Mouse (Mus musculus) embryonic facial prominence, embryonic 12.5 days (tissue): ENCODE data around the gene Hdac11. TPM values are rescaled to one million over a fixed set of nuclear protein-coding genes. Genes with fewer than 3 reads are reported as not detected.

Experiments used
- ATAC-seq: fragments of 200-750 bp; cut with Nextera tagmentation; 2 replicates; pipeline ENCODE4 v1.8.0; 2017; ENCODE audit not compliant: insufficient number of reproducible peaks, insufficient read depth, low FRiP score, low TSS enrichment
- H3K27ac ChIP-seq: fragments of 300-500 bp; sonication (generic); 2 replicates; pipeline ENCODE4 v1.5.1; 2016; ENCODE audit warnings: mild to moderate bottlenecking
- H3K27me3 ChIP-seq: fragments of 300-500 bp; sonication (generic); 2 replicates; pipeline ENCODE4 v1.6.1; 2016; ENCODE audit warnings: mild to moderate bottlenecking, moderate library complexity
- H3K36me3 ChIP-seq: fragments of 300-500 bp; sonication (generic); 2 replicates; pipeline ENCODE4 v1.6.1; 2016; ENCODE audit warnings: mild to moderate bottlenecking
- H3K4me1 ChIP-seq: fragments of 300-500 bp; sonication (generic); 2 replicates; pipeline ENCODE4 v1.6.1; 2016
- H3K4me2 ChIP-seq: fragments of 300-500 bp; sonication (generic); replicated peaks from 2 replicates; pipeline ENCODE4 v1.6.1; 2016; ENCODE audit warnings: mild to moderate bottlenecking, moderate library complexity
- H3K4me3 ChIP-seq: fragments of 300-500 bp; sonication (generic); 2 replicates; pipeline ENCODE4 v1.5.1; 2016; ENCODE audit warnings: mild to moderate bottlenecking
- H3K9ac ChIP-seq: fragments of 300-500 bp; sonication (generic); 2 replicates; pipeline ENCODE4 v1.6.1; 2016; ENCODE audit warnings: mild to moderate bottlenecking, moderate library complexity
- H3K9me3 ChIP-seq: fragments of 300-500 bp; sonication (generic); 2 replicates; pipeline ENCODE4 v1.6.1; 2016; ENCODE audit warnings: mild to moderate bottlenecking, moderate library complexity
- WGBS: fragments of 180-500 bp; shearing (Covaris S2); methylation state at CpG from one replicate; pipeline ENCODE4 v1.1.7; 2016; 5-methylcytosine and 5-hydroxymethylcytosine counted together
- polyA plus RNA-seq: library from polyadenylated mRNA; unstranded; fragments of >200 nt; fragmentation: Nextera tagmentation; extraction: Ambion mirVana; gene quantifications from 2 replicates; pipeline ENCODE4 v1.2.1, GENCODE M21; 2016

Hdac11 gene
- polyA plus RNA-seq, 1 experiment from 2014 or later, result 16.7 TPM

DNA sequence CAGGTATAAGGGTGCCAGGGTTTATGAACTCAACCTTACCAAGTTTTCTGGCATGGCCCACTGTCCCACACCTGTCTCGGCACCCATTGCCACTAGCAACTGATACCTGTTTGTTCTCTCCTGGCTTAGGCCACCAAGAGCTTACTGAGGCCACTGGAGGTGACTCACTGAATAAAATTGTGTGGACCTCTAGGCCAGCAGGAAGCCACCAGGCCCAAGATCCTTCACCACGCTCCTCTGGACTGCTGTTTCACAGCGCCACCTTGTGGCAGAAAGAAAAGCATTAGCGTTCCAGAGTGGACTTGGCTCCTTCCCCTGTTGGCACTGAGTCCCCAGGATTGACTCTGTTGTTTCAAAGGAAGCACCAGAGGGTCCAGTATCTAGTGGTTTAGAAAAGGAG is 16.6 kb upstream of the Hdac11 start:
- no peak for ATAC-seq
- Histone ChIP-seq H3K36me3 (no peaks in the 10 kb centered on the region), H3K4me2 (no peak overlapping the region), H3K9ac (no peak overlapping the region), H3K4me3 (no peak overlapping the region), H3K4me1 (no peaks in the 10 kb centered on the region), H3K27ac (no peak overlapping the region), H3K27me3 (no peaks in the 10 kb centered on the region), H3K9me3 (no peaks in the 10 kb centered on the region)
- WGBS, result 25% methylated on average over 4 of the region's 4 CpGs

DNA sequence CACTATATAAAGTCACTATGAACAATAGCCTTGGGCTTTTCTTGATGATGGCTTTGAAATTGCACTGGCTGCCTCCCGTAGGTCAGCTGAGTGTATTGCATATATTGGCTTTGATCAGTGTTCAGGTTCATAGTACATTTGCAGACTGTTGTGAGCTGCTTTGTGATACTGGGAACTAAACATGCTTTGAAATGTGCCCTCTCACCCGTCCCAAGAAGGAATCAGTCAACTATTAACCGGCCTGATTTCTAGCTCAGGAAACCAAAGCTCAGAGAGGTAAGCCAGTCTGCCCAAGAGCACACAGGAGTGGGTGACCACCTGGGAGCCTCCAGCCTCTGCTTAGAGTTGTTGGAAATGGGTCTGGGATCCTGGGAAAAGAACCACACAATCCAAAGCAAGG is 11.4 kb upstream of the Hdac11 start:
- Histone ChIP-seq H3K9ac (no peak overlapping the region), H3K27ac (no peak overlapping the region), H3K9me3 (no peaks in the 10 kb centered on the region), H3K4me1 (peaks cover 13% of the 10 kb centered on the region; the same call in 1 of the 2 replicates), H3K36me3 (no peaks in the 10 kb centered on the region), H3K4me2 (no peak overlapping the region), H3K27me3 (no peaks in the 10 kb centered on the region), H3K4me3 (no peak overlapping the region)
- 78% methylated on average over 3 of the region's 3 CpGs for WGBS
- ATAC-seq, result no peak

DNA sequence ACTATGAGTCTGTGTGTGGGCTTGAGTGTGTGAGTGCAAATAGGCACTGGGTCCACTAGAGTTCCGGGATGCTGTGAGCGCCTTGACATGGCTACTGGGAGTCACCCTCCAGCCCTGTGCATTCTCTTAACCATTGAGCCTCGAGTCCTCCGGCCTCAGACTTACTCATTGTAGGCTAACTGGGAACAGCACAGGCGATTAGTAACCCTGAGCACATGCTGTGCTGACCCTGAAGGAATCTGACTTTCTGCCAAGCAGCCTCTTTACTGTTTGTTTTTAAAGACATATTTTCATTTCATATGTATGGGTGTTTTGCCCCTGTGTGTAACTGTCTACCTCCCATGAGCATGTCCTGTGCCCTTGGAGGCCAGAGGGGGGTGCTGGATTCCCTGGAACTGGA is 10.9 kb upstream of the Hdac11 start:
- Histone ChIP-seq H3K9me3 (no peaks in the 10 kb centered on the region), H3K4me2 (no peak overlapping the region), H3K36me3 (no peaks in the 10 kb centered on the region), H3K9ac (no peak overlapping the region), H3K27ac (0 out of 2 replicates have a peak overlapping the region, but pooled peaks have one; percentile 20), H3K4me1 (peaks cover 13% of the 10 kb centered on the region; the same call in 1 of the 2 replicates), H3K4me3 (no peak overlapping the region), H3K27me3 (no peaks in the 10 kb centered on the region)
- no peak for ATAC-seq
- WGBS, result 76% methylated on average over 5 of the region's 5 CpGs

DNA sequence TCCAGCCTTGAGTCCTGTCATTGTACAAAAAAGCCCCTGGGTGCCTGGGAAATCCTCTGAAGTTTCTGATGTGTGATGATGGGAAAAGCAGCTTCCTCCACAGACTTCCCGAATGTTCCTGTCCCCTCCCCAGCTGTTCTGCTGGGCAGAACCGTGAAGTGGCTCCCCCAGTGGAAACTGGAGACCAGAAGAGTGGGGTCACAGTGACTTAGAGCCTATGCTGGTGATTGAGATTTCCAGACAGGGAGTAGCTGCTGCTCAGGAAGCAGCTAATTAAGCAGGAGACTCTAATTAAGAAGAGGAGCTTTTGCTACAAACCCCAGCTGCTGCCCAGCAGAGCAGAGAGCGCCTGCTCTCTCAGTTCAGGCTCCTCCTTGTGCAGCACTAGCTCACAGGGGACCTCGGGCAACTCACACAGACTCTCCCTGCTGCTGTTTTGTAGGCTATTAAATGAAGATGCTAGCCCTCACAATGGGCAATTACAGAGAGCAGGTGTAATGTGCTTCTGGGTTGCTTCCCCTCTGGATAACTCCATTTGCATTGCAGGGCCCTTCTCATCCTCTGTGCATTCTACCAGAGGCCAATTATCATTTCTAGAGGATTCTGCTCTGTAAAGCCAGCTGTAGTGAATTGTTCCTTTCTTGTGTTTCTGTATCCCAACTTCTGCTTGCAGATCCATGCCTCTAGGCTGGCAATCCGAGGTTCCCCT is 9.9 kb upstream of the Hdac11 start:
- Histone ChIP-seq H3K4me3 (no peak overlapping the region), H3K9ac (no peak overlapping the region), H3K27me3 (no peaks in the 10 kb centered on the region), H3K36me3 (no peaks in the 10 kb centered on the region), H3K4me1 (peaks cover 13% of the 10 kb centered on the region; the same call in 1 of the 2 replicates), H3K4me2 (no peak overlapping the region), H3K27ac (peak overlapping the region; percentile 20; the same call in 1 of the 2 replicates), H3K9me3 (no peaks in the 10 kb centered on the region)
- no peak; the same call in 1 of the 2 replicates for ATAC-seq
- WGBS, result 22% methylated on average over 5 of the region's 5 CpGs

DNA sequence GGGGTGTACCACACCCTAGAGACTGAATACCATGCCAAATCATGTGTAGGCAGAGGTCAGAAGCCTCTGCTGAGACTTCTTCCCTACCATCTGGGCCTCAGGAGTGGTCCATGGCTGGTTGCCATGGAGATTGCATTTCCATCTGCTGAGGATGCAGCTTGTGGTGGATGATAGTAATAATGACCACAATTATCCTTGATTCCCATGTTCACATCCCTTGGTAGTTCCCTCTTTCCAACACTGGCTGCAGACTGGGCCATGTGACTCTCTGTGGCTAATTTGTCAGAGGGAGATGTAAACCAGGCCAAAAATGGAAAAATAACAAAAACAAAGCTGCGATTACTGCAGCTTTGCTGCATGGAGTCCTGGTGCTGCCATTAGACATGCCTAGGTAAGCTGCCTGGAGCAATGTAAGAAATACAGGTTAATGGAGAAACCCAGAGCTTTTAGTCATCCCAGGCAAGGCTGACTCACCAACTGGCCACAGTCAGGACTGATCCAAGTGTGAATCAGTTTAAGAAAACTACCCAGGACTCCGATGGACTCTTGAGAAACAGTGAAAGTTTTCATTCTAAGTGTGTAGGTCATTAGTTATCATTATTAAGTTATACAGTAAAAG is 9.2 kb upstream of the Hdac11 start:
- Histone ChIP-seq H3K9ac (no peak overlapping the region), H3K27me3 (no peaks in the 10 kb centered on the region), H3K36me3 (no peaks in the 10 kb centered on the region), H3K27ac (peak overlapping the region; percentile 20; the same call in 1 of the 2 replicates), H3K4me3 (no peak overlapping the region), H3K4me2 (no peak overlapping the region), H3K9me3 (no peaks in the 10 kb centered on the region), H3K4me1 (peaks cover 13% of the 10 kb centered on the region; the same call in 1 of the 2 replicates)
- no peak for ATAC-seq
- 78% methylated on average over 2 of the region's 2 CpGs for WGBS

DNA sequence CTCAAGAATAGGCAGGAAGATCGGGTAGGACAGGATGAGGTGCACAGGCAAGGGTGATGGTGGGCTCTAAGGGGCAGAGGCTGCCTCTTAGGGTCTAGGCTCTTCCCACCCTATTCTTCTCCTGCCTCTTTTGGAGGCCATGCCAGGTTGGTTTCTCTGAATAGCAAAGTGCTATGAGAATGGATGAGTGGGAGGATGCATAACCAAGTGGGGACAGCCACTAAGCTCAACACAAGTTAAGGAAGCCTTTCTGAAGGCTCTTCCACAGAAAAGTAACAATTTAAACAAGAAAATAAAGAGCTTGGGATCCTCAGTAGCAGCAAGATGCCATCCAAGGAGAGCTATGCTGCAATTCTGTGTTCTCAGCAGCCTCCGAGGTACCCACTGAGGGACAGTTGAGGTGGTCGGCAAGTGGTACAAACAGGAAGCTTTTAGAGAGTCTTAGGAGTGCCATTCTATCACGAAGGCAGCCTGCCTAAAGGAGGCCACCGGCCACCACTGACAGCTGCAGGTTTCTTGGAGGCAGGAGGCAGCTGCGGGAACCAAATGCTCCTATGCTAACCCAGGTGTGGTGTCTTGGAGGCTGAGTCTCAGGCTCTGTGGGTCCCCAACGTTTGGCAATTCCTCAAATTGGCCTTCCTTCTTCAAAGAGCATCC is 3.4 kb upstream of the Hdac11 start:
- no peak for ATAC-seq
- H3K4me2 ChIP-seq, result peak overlapping the region; percentile 44; the same call in 1 of the 2 replicates
- 42% methylated on average over 7 of the region's 7 CpGs for WGBS
- no peaks in the 10 kb centered on the region for H3K9me3 ChIP-seq
- no peak overlapping the region for H3K9ac ChIP-seq
- H3K4me3 ChIP-seq, result no peak overlapping the region
- H3K27me3 ChIP-seq, result no peaks in the 10 kb centered on the region
- peak overlapping the region; percentile 65 for H3K27ac ChIP-seq
- H3K4me1 ChIP-seq, result peaks cover 32% of the 10 kb centered on the region
- H3K36me3 ChIP-seq, result no peaks in the 10 kb centered on the region

DNA sequence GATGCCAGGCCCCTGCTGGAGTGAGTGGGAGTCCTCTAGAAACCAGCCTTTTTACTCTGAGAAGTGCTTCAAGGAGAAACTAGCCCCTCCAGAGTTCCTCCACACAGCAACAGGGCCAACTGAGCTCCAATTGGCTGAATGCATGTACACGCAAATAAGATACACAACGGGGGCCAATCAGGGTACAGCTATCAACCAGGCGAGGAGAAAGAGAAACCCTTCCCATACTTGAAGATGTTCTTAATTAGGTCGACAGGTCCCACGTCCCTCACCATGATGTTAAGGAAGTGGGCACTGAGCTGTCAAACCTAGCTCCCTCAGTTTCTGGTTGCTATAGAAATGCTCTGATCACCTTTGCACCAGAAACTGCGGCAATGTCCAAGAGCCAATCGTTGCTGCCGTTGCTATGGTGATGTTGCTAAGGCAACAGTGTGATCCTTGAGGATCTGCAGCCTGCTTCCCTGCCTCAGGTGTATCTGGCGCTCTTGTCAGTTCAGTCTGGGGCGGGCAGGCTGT is 2.9 kb upstream of the Hdac11 start:
- H3K9ac ChIP-seq, result no peak overlapping the region
- H3K27me3 ChIP-seq, result no peaks in the 10 kb centered on the region
- H3K4me1 ChIP-seq, result peaks cover 37% of the 10 kb centered on the region
- H3K4me2 ChIP-seq, result peak overlapping the region; percentile 44
- H3K4me3 ChIP-seq, result peak overlapping the region; percentile 19
- H3K9me3 ChIP-seq, result no peaks in the 10 kb centered on the region
- ATAC-seq, result peak; percentile 35; the same call in 1 of the 2 replicates
- peak overlapping the region; percentile 65 for H3K27ac ChIP-seq
- WGBS, result 2% methylated on average over 10 of the region's 10 CpGs
- H3K36me3 ChIP-seq, result no peaks in the 10 kb centered on the region

DNA sequence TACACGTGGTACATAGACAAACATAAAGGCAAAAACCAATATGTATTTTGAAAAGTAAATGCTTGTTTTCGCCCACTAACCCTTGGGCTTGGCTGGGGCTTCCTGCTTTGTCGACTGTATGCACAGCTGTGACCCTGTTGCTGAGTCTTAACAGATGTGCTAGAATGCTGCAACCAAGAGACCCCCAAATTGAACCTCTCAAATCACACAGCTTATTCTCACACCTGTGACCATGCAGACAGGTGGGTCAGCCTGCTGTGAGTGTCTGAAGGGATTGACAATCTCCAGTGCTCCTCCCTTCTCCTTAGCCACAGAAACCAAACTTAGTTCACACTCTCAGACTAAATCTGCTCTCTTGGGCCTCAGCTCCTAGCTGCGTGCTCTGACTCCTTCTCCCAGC is 1.8 kb upstream of the Hdac11 start:
- Histone ChIP-seq H3K27me3 (no peaks in the 10 kb centered on the region), H3K4me3 (no peak overlapping the region), H3K9me3 (no peaks in the 10 kb centered on the region), H3K36me3 (0 out of 2 replicates have a peak, but pooled peaks cover 4% of the 10 kb centered on the region), H3K4me1 (peaks cover 47% of the 10 kb centered on the region), H3K9ac (no peak overlapping the region), H3K27ac (no peak overlapping the region), H3K4me2 (no peak overlapping the region)
- WGBS, result 51% methylated on average over 4 of the region's 4 CpGs
- no peak for ATAC-seq

DNA sequence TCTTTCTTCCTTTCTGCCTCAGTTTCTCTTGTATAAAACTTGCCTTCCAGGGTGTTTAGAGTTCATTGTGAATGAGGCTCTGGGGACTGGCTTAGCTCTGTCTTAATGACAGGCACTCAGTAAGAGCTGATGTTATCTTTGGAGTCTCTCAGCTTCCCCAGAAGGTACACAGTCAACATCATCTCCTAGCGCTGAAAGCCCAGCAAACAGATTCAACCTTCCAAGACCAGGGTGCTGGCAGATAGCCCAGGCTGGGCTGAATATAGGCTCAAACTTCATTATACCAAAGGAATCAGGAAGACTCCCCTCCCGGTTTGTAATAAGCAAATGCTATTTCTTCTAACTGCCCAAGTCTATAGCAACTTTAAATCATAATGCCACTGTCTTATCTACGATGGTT is 1.2 kb upstream of the Hdac11 start:
- WGBS, result 75% methylated on average over 3 of the region's 3 CpGs
- H3K27ac ChIP-seq, result no peak overlapping the region
- ATAC-seq, result no peak
- H3K36me3 ChIP-seq, result 0 out of 2 replicates have a peak, but pooled peaks cover 4% of the 10 kb centered on the region
- no peaks in the 10 kb centered on the region for H3K9me3 ChIP-seq
- H3K9ac ChIP-seq, result no peak overlapping the region
- no peaks in the 10 kb centered on the region for H3K27me3 ChIP-seq
- H3K4me1 ChIP-seq, result peaks cover 51% of the 10 kb centered on the region
- no peak overlapping the region for H3K4me2 ChIP-seq
- no peak overlapping the region for H3K4me3 ChIP-seq

DNA sequence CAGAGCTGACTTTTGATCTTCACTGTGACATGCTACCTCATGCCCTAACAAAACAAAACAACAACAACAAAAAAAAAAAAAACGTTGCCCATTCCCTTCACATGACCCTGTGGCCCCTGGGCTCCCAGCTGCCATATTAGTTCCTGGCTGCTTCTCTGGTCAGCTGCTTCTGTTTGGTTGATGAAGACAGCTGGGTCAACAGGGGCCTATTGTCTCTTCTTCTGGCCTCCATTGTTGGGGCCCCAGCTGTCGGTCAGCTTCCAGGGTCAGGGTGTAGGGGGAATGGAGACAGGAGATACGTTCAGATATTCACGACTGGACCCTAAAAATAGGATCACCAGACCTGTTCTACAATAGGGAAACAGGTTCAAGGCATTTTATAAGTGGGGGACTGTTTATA is 403 bp upstream of the Hdac11 start:
- H3K4me1 ChIP-seq, result peaks cover 58% of the 10 kb centered on the region
- H3K9ac ChIP-seq, result no peak overlapping the region
- H3K27ac ChIP-seq, result peak overlapping the region; percentile 87; the same call in 1 of the 2 replicates
- H3K36me3 ChIP-seq, result 0 out of 2 replicates have a peak, but pooled peaks cover 4% of the 10 kb centered on the region
- peak overlapping the region; percentile 63 for H3K4me2 ChIP-seq
- H3K27me3 ChIP-seq, result no peaks in the 10 kb centered on the region
- no peaks in the 10 kb centered on the region for H3K9me3 ChIP-seq
- ATAC-seq, result no peak
- 24% methylated on average over 4 of the region's 4 CpGs for WGBS
- peak overlapping the region; percentile 62 for H3K4me3 ChIP-seq

DNA sequence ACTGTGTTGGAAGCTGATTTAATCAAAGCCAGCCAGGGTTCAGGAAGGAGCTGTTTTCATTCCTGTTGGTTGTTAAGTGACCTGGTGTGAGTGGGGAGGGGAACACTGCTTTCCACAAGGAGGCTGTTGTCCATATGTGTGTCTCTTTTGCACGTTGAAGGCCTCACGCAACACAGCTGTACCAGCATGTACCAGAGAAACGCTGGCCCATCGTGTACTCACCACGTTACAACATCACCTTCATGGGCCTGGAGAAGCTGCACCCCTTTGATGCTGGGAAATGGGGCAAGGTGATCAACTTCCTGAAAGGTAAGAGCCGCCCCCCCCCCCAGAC is 739 bp downstream of the Hdac11 start:
- WGBS, result 22% methylated on average over 5 of the region's 6 CpGs
- H3K27me3 ChIP-seq, result no peaks in the 10 kb centered on the region
- H3K4me2 ChIP-seq, result peak overlapping the region; percentile 63
- H3K4me3 ChIP-seq, result peak overlapping the region; percentile 62
- H3K9ac ChIP-seq, result peak overlapping the region; percentile 76
- ATAC-seq, result no peak
- peaks cover 59% of the 10 kb centered on the region for H3K4me1 ChIP-seq
- 0 out of 2 replicates have a peak, but pooled peaks cover 4% of the 10 kb centered on the region for H3K36me3 ChIP-seq
- no peaks in the 10 kb centered on the region for H3K9me3 ChIP-seq
- peak overlapping the region; percentile 87 for H3K27ac ChIP-seq
